Mouse (Mus musculus): Measurements from ENCODE around the gene Olfr372. TPM values are rescaled to one million over a fixed set of nuclear protein-coding genes. Genes with fewer than 3 reads are reported as not detected.

The Olfr372 gene
- polyA plus RNA-seq, 1 experiment from 2014 or later = not detected

DNA sequence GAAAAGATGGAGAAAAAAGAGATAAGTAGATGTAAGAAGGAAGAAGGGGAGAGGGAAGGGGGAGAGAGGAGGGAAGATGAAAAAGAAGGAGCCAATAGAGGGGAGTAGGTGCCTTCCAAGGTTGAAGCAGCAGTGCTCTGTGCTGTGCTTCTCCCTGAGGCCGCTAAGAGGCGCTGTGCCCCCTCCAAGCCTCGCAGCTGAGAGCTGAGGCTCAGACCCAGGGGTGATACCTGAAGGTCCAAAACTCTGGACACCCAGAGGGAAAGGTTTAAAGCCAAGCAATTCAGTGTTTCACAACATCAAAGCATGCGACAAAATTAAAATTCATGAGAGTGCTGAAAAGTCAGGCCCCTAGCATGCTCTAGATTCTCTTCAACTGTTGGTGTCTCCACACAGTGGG lies 64.1 kb downstream of the Olfr372 start:
- no peak for ATAC-seq (replicated peaks; ENCODE audit: insufficient number of reproducible peaks, insufficient read depth, low FRiP score, low read depth)
- H3K4me1 ChIP-seq (replicated peaks) = no peaks in the 10 kb centered on the region
- WGBS = 21% methylated on average over 4 of the region's 4 CpGs

DNA sequence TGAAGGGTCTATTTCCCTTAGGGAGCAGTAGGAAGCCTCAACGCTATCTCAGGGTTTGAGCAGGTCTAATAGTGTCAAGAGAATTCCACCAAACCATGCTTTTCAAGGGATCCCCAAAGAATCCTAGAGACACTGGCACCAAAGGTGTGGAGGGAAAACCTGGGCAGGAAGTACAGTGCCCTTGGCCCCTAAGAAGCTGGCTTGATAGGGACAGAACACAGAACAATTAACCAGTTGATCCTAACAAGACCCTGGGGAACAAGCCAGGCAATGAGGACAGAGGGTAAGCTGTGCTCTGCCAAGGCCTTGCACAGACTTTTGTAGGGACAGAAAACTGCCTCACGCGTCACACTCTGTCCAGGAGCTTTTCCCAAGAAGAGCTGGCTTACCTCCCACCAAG lies 65.7 kb downstream of the Olfr372 start, which contains the start of gene Olfr374:
TSS of gene Olfr374 (plus strand) at position 301 of the 400 bp plus-strand sequence.
- Histone ChIP-seq H3K9ac (no peak within 1 kb of the TSS), H3K4me2 (no peak within 1 kb of the TSS), H3K4me3 (no peak within 1 kb of the TSS), H3K27ac (no peak within 1 kb of the TSS), H3K9me3 (replicated peaks) (peaks cover 4% of the 10 kb centered on the region; the same call in 1 of the 2 replicates), H3K27me3 (no peaks in the 10 kb centered on the region), H3K4me1 (replicated peaks) (no peaks in the 10 kb centered on the region), H3K36me3 (no peaks in the 10 kb centered on the region)
- 88% methylated on average over 3 of the region's 3 CpGs for WGBS
- no peak for ATAC-seq (replicated peaks; ENCODE audit: insufficient number of reproducible peaks, insufficient read depth, low FRiP score, low read depth)

More for the DNA sequence above, 64.1 kb downstream of the Olfr372 start:
- H3K36me3 ChIP-seq = no peaks in the 10 kb centered on the region
- no peak overlapping the region for H3K27ac ChIP-seq
- H3K9me3 ChIP-seq (replicated peaks) = peaks cover 4% of the 10 kb centered on the region; the same call in 1 of the 2 replicates
- H3K27me3 ChIP-seq = no peaks in the 10 kb centered on the region
- no peak overlapping the region for H3K9ac ChIP-seq
- H3K4me3 ChIP-seq = no peak overlapping the region
- H3K4me2 ChIP-seq = no peak overlapping the region

Other genes with a start within 250 kb of the Olfr372 start
- gene Zfp709, start 159.2 kb upstream of the Olfr372 start, polyA plus RNA-seq (2015; fragmentation: Nextera tagmentation; extraction: Ambion mirVana) = 3.7 and 5.7 TPM in 2 replicates
- 2.2 and 2.7 TPM in 2 replicates for gene Zfp882, start 132.6 kb upstream of the Olfr372 start, polyA plus RNA-seq (2015; fragmentation: Nextera tagmentation; extraction: Ambion mirVana)
- gene Zfp617, start 132.6 kb upstream of the Olfr372 start, polyA plus RNA-seq (2015; fragmentation: Nextera tagmentation; extraction: Ambion mirVana) = 22.3 and 23.3 TPM in 2 replicates
- 9.6 and 12.6 TPM in 2 replicates for gene Zfp961, start 90.2 kb upstream of the Olfr372 start, polyA plus RNA-seq (2015; fragmentation: Nextera tagmentation; extraction: Ambion mirVana)
- gene Cyp4f18, start 31.6 kb upstream of the Olfr372 start, polyA plus RNA-seq (2015; fragmentation: Nextera tagmentation; extraction: Ambion mirVana) = 1.1 and 1.5 TPM in 2 replicates
- gene Olfr373, start 42.0 kb downstream of the Olfr372 start, polyA plus RNA-seq (2015; fragmentation: Nextera tagmentation; extraction: Ambion mirVana) = not detected in 2 replicates
- gene Olfr374, start 65.8 kb downstream of the Olfr372 start, polyA plus RNA-seq (2015; fragmentation: Nextera tagmentation; extraction: Ambion mirVana) = not detected in 2 replicates
- 330 and 373 TPM in 2 replicates for gene Tpm4, start 93.8 kb downstream of the Olfr372 start, polyA plus RNA-seq (2015; fragmentation: Nextera tagmentation; extraction: Ambion mirVana)
- gene Rab8a, start 120.0 kb downstream of the Olfr372 start, polyA plus RNA-seq (2015; fragmentation: Nextera tagmentation; extraction: Ambion mirVana) = 68.4 and 77.8 TPM in 2 replicates
- 0.20 and 0.27 TPM in 2 replicates for gene Hsh2d, start 148.4 kb downstream of the Olfr372 start, polyA plus RNA-seq (2015; fragmentation: Nextera tagmentation; extraction: Ambion mirVana)
- gene Cib3, start 171.6 kb downstream of the Olfr372 start, polyA plus RNA-seq (2015; fragmentation: Nextera tagmentation; extraction: Ambion mirVana) = not detected in 2 replicates
- gene Gm11034, start 172.4 kb downstream of the Olfr372 start, polyA plus RNA-seq (2015; fragmentation: Nextera tagmentation; extraction: Ambion mirVana) = not detected in 2 replicates
- gene Fam32a, start 178.5 kb downstream of the Olfr372 start, polyA plus RNA-seq (2015; fragmentation: Nextera tagmentation; extraction: Ambion mirVana) = 41.0 and 45.6 TPM in 2 replicates
- 96.3 and 113 TPM in 2 replicates for gene Ap1m1, start 198.8 kb downstream of the Olfr372 start, polyA plus RNA-seq (2015; fragmentation: Nextera tagmentation; extraction: Ambion mirVana)